Mouse (Mus musculus) heart, postnatal 25 days (tissue): ENCODE measurements around the gene Asb17. TPM values are rescaled to one million over a fixed set of nuclear protein-coding genes. Genes with fewer than 3 reads are reported as not detected.
"Not testable (repeated sequence)": the region's sequence is repeated elsewhere in the genome, so short reads cannot be mapped to it uniquely, and the experiment has no call there.

Experiments
- DNase-seq: peaks from one replicate; pipeline ENCODE4 v3.0.0; 2022; ENCODE audit warnings: low spot score
- intact Hi-C: fragments of 180-260 bp; cut with DNase I; formaldehyde crosslinking; loops from one replicate; pipeline ENCODE4 v1.15.1; 2025
- total RNA-seq, 2 experiments: library from RNA; stranded (reverse); gene quantifications; 2 replicates each; pipeline ENCODE4 v1.2.3; 2021

Asb17 gene
- total RNA-seq, 2 experiments from 2014 or later, result not detected

DNA sequence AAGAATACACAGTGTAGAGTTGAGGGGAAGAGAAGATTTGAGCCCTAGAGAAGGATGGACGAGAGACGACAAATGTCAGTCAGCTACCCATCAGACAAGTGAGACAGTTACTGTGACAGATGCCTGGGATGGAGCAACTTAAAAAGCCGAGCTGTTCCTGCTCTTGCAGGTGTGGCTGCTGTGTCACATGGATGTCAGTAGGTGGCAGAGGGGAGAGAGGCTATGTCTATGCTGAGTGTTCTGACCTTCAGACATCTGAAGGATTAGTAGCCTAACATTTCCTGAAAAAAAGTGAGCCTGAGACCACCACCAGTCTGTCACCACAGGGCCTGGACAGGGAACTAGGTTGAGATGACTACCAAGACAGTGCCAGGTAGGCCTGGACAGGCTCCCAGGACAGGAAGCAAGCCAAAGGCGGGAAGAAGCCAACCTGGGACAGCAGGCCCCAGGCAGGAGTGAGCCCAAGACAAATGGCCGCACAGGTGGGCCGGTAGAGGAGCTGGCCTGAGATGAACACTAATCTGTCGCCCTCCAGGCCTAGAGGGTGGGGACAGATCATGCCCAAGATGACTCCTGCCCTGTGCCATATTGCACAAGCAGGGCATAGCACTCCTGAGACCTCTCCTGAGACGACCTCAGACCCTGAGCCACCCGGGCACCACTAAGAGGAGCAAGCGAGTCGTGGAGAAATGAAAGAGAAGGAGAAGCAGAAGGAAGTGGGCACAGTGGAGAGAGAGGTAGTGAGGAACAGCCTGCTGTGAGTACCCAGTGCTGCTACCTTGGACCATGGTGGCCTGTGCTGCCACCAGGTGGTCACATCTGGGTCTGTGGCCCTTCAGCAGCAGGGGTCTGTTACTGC, 12.8 kb upstream of the Asb17 start:
- DNase-seq, result no peak
- intact Hi-C loops, result no loop called here

DNA sequence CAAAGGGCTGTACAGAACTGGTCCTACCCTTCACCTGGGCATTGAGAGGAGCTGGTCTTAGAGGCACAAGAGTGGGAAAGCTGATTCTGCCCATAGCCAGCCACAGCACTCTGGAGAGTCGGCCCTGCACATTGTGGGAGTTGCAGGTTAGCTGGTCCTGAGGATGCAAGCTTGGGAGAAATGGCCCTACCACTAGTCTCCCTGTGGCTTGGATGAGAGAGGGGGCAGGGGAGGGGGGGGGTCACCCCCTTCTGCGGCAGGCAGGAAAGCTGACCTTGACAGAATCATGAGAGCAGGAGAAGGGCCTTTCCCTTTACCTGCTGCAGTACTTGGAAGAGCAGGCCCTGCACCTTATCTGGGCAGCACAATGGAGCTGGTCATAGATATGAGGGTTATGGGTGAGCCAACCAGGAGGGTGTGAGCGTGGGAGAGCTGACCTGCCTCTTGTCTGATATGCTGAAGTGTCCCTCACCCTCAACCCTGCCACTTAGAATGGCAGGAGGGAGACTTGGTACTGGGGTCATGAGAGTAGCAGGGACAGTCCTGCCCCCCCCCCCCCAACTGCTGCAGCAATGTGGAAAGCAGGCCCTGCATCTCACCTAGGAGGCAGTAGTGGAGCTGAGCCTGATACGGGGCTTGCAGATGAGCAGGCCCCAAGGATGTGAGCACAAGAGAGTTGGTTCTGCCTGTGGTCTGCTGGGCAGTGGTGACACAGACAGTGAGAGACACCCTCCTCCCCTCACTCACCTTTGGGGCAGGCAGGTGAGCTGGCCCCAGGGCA, 11.9 kb upstream of the Asb17 start:
- intact Hi-C loops, result no loop called here
- DNase-seq, result no peak

DNA sequence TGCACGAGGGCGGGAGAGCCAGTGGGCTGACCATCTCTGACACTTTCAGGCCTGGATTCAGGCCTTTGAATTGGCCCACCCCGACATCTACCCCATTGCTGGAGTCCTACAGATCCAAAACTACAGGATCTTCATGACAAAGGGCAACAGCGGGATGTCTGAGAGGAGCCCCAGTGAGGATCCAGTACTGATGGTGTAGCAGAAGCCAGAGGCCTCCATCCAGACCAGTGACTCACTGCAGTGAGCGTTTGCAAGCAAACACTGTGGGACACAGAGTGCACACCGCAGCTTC, 11.4 kb upstream of the Asb17 start:
- DNase-seq, result no peak
- intact Hi-C loops, result no loop called here

DNA sequence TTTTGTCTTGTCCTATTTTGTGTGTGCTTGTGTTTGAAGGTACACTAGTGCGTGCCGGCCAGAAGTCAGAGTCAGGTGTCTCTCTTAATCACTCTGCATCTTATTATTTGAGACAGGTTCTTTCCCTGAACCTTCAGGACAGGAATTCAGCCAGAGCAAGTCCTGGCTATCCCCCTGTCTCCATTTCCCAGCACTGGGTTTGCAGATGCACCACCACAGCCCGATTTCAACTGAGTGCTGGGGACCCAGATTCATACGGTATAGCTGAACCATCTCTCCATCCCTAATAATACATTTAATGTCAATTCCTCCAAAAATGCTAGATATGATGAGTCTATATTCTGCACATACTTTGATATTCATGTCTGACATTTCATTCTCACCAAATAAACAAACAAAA, 9.9 kb upstream of the Asb17 start:
- intact Hi-C loops, result no loop called here
- no peak for DNase-seq

DNA sequence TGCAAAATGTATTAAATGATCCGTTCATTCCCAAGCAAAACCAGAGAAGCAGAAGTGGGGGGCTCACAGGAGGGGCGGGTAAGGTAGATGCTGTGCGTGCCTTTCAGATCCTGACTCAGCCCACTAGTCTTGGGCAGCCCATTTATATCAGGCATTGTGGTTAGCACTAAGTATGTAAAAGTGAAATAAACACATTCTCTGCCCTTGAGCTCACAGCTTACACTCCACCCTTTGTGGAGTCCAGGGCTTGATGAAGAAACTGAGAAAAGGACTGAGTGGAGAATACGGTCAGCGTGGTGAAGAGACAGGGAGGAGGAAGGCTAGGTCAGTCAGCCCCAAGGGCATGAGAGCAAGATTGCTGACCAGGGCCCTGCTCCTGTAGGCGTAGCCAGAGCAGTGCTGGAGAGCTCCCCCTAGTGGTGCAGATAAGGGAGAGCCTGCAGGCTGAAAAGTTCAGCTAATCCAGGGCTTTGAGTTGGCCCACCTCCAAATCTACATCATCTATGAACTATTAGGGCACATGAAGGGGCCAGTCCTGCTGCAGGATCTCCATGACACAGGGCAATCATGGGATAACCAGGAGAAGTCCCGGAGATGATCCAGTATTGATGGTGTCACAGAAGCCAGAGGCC, 8.4 kb upstream of the Asb17 start:
- intact Hi-C loops, result no loop called here
- DNase-seq, result peak; percentile 12

DNA sequence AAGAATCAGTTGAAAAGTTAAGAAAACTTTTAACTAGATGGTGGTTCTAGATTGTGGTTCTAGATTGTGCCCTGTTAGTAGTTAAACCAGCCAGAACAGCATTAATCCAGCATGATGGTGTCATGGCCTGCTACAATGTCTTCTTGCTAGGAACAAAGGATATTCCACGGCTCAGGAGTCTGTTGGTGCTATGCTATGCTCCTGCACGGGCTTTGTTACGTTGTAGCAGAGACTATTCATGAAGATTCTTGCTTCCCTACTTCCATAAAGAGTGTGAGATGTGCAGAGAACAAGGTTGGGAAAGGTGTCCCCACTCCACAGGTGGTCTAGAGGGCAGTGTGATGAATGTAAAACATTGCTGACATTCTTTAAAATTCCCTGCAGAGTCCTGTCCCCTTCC, 7.7 kb upstream of the Asb17 start:
- intact Hi-C loops, result no loop called here
- DNase-seq, result no peak

DNA sequence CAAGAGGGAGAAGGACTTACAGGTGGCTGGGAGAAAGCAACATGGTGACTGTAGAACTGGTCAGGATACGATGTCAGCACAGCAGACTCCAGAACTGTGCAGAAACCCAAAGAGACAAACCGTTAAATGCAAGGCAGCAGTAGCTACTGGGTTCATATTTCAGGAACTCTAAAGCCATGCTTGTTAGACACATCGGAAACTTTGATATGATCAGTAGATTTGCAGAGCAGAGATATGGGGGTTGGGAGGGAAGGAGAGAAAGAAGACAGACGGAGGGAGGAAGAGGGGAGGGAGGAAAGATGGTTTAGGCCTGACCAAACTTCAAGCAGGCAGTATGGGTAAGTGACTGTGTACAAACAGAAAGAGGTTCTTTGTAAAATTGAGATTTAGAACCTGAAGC, 6.4 kb upstream of the Asb17 start:
- intact Hi-C loops, result no loop called here
- no peak for DNase-seq

DNA sequence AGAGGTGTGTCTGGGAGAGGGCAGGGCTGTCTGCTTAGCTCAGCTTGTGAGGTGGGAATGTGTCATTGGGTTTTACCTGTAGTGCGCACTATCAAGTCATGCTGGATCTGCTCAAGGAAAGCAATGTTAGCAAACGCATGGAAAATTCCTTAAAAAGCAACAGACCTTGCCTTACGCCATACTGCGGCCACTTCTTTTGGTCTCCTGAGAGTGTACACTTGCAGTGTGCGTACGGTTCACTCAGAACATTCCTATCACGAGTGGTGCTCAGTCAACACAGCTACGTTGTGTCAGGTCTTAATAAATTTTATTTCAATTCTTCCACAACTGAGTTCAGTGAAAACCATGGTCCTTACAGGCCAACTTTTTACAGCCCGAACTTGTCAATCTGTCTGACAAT, 748 bp downstream of the Asb17 start:
- DNase-seq, result no peak
- intact Hi-C loops, result no loop called here

DNA sequence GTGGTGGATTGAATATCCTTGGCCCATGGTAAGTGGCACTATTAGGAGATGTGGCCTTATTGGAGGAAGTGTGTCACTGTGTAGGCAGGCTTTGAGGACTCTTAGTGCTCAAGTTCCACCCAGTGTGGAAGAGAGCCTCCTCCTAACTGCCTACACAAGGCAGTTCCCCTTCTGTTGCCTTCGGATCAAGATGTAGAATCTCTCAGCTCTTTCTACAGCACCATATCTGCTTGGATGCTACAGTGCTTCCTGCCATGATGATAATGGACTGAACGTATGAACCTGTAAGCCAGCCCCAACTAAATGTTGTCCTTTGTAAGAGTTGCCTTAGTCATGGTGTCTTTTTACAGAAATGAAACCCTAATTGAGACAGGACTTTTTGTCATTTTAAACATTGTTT, 1.5 kb downstream of the Asb17 start:
- intact Hi-C loops, result no loop called here

DNA sequence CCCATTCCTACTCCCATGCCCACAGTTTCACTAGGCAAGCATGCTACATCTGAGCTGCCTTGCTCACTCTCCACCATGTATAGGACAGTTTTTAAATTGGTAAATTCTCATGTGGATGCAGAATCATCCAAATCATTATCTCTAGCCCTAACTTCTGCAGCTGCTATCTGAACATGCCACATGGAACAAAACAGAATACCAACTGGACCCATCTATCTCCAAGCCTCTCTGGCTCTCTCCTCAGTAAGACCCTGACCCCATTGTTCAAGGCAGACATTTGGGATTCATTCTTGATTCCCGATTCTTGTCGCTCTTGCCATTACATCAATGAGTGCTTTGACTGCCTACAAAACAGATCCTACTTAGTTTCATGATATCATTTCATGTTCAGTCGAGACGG, 2.1 kb downstream of the Asb17 start:
- intact Hi-C loops, result no loop called here
- DNase-seq, result no peak

More for the DNA sequence above, 1.5 kb downstream of the Asb17 start:
- DNase-seq, result no peak

DNA sequence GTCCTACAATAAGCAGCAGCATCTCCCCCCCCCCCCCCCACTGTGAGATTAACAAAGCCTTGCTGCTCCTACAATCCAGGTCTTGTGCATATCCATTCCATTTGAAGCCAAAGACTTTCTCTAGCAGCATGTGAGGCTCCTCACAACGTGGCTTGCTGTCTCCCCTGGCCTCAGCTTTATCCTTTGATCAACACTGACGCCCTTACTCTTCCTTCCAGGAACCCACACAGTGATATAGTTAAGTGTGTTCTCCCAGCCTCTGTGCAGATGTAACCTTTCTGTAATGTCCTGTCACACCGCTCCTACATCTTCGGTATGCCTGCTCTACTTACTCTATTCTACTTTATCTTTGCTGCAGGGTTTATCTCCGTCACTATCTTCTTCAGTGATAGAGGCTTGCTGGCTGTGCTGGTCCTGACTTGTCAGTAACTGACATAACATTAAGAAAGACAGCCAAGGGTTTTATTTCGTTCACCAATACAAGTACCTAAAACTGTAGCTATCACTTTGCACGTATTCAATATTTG, 3.3 kb downstream of the Asb17 start:
- intact Hi-C loops, result no loop called here
- DNase-seq, result no peak

DNA sequence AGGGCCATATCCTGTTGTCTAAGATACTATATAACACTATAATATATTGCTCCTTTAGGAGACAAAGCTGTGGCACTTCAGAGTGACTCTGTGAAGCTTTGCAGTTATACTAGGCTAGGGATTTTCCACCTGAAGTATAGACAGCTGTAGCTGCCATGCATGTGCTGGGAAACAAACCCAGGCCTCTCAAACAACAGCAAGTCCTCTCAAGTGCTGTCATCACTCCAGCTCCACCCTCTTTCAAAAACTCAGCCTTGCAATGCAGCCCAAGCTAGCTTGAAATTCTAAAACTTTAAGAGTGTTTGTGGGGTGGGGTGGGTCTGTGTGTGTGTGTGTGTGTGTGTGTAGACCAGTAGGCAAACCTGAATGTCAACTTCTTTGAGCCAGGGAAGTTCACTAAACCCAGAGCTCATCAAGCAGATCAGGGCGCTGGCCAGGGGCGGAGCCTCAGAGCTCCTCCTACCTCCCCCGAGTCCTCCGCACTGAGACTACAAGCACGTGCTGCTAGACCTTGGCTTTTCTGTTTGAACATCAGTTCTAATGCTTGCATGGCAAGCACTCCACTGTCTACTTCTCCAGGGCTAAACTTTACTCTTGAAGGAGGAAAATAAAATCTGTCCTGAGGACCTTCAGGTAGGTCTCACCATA, 5.5 kb downstream of the Asb17 start:
- no peak for DNase-seq
- intact Hi-C loops, result no loop called here

DNA sequence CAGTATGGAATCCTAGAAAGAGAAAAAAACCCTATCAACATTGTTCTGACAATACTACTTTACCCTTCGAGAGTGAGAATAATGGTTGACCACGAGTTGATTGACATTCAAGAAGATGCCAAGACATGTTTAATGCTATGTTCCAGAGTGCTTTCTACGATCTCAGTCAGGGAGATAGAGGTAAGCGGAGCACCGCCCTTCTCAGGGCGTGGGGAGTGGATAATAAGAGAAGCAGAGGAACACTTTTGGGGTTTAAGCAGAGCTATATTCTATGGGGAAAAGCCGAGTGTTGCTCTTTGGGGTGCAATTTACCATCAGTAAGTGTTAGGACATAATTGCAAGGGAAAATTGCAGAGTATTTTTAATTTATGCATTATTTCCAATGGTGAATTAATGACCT, 6.8 kb downstream of the Asb17 start:
- DNase-seq, result no peak
- intact Hi-C loops, result no loop called here

DNA sequence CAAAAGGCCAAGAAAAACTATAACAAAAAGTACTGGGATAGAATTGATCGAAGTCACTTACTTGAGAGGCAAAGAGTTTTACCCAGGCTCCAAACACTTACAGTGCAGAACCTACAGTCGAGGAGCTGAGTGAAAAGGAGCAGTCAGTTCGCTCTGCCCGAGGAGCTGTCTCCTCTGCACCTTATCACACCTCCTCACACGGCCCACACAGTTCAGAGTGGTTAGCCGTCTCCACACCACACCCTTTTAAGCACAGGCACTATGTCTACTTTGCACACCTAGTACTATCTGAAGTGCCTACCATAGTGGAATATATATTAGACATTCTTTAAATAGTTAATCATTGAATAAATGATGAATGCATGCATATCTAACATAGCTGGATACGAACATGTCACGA, 8.3 kb downstream of the Asb17 start:
- DNase-seq, result no peak
- intact Hi-C loops, result no loop called here

DNA sequence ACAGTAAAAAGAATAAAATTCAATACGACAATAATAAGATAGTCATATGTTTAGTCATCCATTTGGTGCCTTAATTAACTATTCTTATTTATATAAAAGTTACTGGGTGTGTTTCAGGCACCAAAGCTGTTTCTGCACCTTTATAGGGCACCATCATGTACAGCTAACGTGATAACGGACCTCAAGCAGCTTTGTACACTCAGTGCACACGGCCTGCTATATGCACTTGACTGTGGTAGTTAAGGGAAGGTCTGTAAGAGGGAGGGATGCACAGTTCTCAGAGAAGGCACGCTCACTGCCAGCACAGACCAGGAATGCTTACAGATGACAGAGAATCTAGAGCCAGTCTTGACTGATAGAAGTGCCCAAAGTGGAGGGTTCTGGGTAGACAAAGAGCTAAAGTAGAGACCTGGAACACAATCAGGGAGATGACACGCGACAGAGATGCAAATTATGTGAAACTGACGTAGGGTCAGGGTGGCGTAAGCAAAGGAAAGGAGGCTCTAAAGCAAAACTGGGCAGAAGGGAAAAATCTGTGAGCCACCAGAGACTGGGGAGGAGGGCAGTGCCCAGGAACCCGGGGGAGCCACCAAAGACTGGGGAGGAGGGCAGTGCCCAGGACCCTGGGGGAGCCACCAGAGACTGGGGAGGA, 14.5 kb downstream of the Asb17 start:
- no peak for DNase-seq
- intact Hi-C loops, result no loop called here

DNA sequence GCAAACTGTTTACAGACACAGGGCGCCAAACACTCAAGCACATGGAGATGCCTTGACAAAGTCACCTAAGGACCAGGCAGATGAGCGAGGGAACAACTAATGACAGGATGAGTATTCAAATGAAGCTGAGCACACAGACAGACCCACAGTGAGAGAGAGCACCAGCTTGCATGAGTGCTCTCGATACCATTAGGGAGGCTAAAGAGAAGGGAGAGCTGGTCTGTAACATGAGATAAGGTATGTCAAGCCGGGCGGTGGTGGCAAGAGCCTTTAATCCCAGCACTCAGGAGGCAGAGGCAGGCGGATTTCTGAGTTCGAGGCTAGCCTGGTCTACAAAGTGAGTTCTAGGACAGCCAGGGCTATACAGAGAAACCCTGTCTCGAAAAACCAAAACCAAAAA, 16.4 kb downstream of the Asb17 start:
- DNase-seq, intact Hi-C loops: not testable (repeated sequence)

DNA sequence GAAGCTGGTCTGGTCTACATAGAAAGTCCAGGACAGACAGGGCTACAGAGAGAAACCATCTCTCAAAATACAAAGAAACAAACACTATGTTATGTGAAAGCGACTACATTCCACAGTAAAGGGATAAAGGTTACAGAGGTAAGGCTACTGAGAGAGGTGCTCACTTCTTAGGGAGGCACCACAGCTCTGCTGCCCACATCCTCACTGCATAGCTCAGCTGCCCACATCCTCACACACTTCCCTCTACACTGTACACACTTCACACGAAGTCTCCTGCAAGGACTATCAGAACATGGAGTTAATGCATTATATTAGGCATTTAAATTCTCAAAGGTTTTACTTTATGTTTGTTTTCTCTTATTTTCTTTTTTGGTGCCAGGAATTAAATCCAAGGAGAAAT, 19.8 kb downstream of the Asb17 start:
- no peak for DNase-seq
- intact Hi-C loops, result no loop called here

DNA sequence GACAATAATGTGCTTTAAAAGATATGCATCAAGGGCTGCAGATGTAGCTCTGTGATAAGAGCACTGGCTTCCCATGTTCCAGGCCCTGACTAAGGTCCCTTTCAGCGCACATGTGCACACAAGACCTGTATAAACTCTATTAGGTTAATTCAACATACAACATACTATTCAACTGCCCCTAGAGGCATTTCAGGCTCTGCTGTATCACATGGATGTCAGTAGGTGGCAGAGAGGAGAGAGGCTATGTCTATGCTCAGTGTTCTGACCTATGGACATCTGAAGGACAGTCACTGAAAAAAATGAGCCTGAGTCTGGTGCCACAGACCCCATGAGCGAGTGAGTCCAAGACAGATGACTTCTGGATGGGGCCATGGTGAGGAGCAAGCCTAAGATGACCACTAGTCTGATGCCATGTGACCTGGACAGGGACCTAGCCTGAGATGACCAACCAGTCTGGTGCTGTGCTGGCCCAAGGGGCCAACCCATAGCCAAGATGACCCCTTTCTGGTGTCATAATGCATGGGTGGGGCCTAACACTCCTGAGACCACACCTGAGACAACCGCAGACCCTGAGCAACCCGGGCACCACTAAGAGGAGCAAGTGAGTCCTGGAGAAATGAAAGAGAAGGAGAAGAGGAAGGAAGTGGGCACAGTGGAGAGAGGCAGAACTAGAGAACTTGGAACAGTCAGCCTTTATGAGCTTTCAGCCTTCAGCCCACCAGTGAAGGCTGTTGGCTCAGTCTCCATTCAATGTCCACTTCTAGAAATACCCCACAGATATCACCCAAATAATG, 20.8 kb downstream of the Asb17 start:
- DNase-seq, result no peak
- intact Hi-C loops, result no loop called here
